Mouse (Mus musculus): Measurements from ENCODE around the gene Olfr640.

DNA sequence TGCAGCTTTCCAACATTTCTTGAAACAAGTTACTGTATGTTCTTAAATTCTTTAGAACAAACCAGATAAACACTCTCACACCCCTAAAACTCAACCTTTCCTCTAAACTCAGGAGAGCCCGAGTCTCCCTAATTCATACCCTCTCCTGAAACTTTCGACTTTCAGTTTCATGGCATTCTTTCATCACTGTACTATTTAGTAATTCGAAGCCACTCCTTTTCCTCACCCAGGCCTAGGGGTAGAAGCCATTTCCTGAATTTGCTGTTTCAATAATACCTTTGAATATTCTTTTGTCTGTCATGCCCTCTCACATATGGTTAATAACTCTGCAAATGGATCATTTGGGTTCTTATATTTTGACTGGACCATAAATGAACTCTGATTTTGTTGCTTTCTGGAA lies 1.6 kb upstream of the Olfr640 start:
- TF ChIP-seq CTCF (IDR thresholded peaks at IDR 0.05; ENCODE audit: low read depth) (no peak), EP300 (IDR thresholded peaks at IDR 0.05; ENCODE audit: low read depth) (no peak)
